Mouse (Mus musculus) 416B (cell line): ENCODE measurements around the gene Atl1.

Experiments used
- DNase-seq: peaks from one replicate; pipeline ENCODE4 v3.0.0; 2011; ENCODE audit warnings: low read depth

Gene Atl1

GRCm38 (mm10) chr12:69941655-69942329, 49.4 kb downstream of the Atl1 start:
- DNase-seq: no peak

GRCm38 (mm10) chr12:69945861-69946260, 53.4 kb downstream of the Atl1 start:
- DNase-seq: peak; percentile 11

GRCm38 (mm10) chr12:69947502-69947901, 55.1 kb downstream of the Atl1 start:
- DNase-seq: no peak

GRCm38 (mm10) chr12:69957378-69957777, 65.0 kb downstream of the Atl1 start:
- DNase-seq: peak; percentile 69

- DNase-seq: peak; percentile 67
These were observed 70.1 kb downstream of the Atl1 start for GRCm38 (mm10) chr12:69962468-69962867.

GRCm38 (mm10) chr12:69963141-69963540, 70.7 kb downstream of the Atl1 start:
- no peak for DNase-seq

GRCm38 (mm10) chr12:69965644-69966043, 73.2 kb downstream of the Atl1 start:
- DNase-seq: no peak

GRCm38 (mm10) chr12:69966071-69966470, 73.7 kb downstream of the Atl1 start:
- no peak for DNase-seq

- DNase-seq: no peak
These were observed 74.7 kb downstream of the Atl1 start for GRCm38 (mm10) chr12:69967112-69967511.

- no peak for DNase-seq
These were observed 75.7 kb downstream of the Atl1 start for GRCm38 (mm10) chr12:69968154-69968553.

GRCm38 (mm10) chr12:69973666-69974065, 81.3 kb downstream of the Atl1 start:
- DNase-seq: no peak

- no peak for DNase-seq
These were observed 84.3 kb downstream of the Atl1 start for GRCm38 (mm10) chr12:69976688-69977087.

GRCm38 (mm10) chr12:69977376-69977998, 85.1 kb downstream of the Atl1 start:
- no peak for DNase-seq

GRCm38 (mm10) chr12:69982874-69983273, 90.5 kb downstream of the Atl1 start:
- DNase-seq: peak; percentile 58

- DNase-seq: peak; percentile 37
These were observed 93.1 kb downstream of the Atl1 start for GRCm38 (mm10) chr12:69985546-69985945.

GRCm38 (mm10) chr12:69986241-69986762, 93.9 kb downstream of the Atl1 start:
- peak; percentile 76 for DNase-seq

- DNase-seq: peak; percentile 66
These were observed 94.5 kb downstream of the Atl1 start, which contains the start of gene Sav1 for GRCm38 (mm10) chr12:69986786-69987497. Sav1 (minus strand) TSS chr12:69987002.

GRCm38 (mm10) chr12:69995382-69995781, 103.0 kb downstream of the Atl1 start:
- DNase-seq: no peak

GRCm38 (mm10) chr12:69998186-69998983, 106.0 kb downstream of the Atl1 start:
- peak; percentile 49 for DNase-seq

GRCm38 (mm10) chr12:70005103-70005502, 112.7 kb downstream of the Atl1 start:
- DNase-seq: no peak

- DNase-seq: no peak
These were observed 117.9 kb downstream of the Atl1 start for GRCm38 (mm10) chr12:70010356-70010755.

GRCm38 (mm10) chr12:70011681-70012080, 119.3 kb downstream of the Atl1 start:
- DNase-seq: no peak
